Mouse (Mus musculus): Measurements from ENCODE around the gene Rin1. TPM values are rescaled to one million over a fixed set of nuclear protein-coding genes. Genes with fewer than 3 reads are reported as not detected.

Rin1 gene
- total RNA-seq, 2 experiments from 2014 or later: 0.21 TPM; not detected in 1

GRCm38 (mm10) chr19:5087884-5088728 lies 37.8 kb downstream of the Rin1 start, which contains the start of gene Yif1a:
Gene Yif1a (plus strand): TSS chr19:5088538.
- ATAC-seq (replicated peaks; ENCODE audit: poor library complexity, severe bottlenecking): peak; percentile 86

GRCm38 (mm10) chr19:5089324-5089723 lies 39.0 kb downstream of the Rin1 start:
- ATAC-seq (replicated peaks; ENCODE audit: poor library complexity, severe bottlenecking): no peak

DNA sequence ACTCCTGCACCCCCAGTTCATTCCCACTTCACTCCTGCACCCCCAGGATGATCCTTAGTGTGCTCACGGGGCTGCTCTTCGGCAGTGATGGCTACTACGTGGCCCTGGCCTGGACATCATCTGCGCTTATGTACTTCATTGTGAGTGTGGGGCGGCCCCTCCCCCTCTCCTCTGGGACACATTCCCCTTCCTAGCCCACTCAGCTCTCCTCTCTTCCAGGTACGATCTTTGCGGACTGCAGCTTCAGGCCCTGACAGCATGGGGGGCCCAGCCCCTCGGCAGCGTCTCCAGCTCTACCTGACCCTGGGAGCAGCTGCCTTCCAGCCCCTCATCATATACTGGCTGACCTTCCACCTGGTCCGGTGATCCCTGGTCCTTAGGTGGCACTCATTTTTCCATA lies 41.8 kb downstream of the Rin1 start:
- ATAC-seq (replicated peaks; ENCODE audit: poor library complexity, severe bottlenecking): no peak

DNA sequence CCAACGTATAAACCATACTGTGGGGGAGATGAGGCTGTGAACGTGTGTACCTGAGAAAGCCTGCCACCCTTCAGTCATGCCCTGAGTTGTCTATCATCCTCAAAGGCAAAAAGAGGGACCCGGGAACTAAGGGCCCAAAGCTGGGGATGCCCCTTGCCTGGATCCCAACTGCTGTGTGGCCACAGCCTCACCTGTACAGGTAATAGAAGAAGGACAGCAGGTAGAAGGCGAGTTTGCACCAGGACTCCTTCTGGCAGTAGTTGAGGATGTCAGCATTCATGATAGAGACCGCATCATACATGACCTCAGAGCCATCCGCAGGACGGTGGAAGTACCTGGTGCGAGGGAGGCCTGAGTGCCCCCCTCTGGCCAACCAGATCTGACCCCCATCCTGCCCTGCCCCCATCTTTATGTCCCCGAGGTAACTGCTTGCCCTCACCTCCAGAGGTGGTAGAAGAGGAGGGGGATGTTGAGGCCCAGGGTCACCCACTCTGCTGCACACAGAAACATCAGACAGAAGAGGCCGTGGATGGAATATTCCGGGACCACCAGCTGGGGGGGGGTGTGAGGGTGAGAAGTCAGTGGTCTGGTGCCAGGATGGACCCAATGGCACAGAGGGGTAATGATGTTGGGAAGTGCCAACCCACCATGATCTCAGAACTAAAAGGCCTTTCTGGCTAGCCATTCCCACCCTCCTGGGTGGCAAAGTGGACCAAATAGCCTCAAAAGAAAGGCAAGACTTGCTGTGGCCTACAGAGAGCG lies 43.4 kb downstream of the Rin1 start:
- ATAC-seq (replicated peaks; ENCODE audit: poor library complexity, severe bottlenecking): no peak

- ATAC-seq (replicated peaks; ENCODE audit: poor library complexity, severe bottlenecking): peak; percentile 91
These were observed 44.0 kb downstream of the Rin1 start for GRCm38 (mm10) chr19:5094243-5094632.

GRCm38 (mm10) chr19:5094746-5095417 lies 44.6 kb downstream of the Rin1 start:
- ATAC-seq (replicated peaks; ENCODE audit: poor library complexity, severe bottlenecking): no peak

- no peak for ATAC-seq (replicated peaks; ENCODE audit: poor library complexity, severe bottlenecking)
These were observed 45.7 kb downstream of the Rin1 start for GRCm38 (mm10) chr19:5095887-5096474.

DNA sequence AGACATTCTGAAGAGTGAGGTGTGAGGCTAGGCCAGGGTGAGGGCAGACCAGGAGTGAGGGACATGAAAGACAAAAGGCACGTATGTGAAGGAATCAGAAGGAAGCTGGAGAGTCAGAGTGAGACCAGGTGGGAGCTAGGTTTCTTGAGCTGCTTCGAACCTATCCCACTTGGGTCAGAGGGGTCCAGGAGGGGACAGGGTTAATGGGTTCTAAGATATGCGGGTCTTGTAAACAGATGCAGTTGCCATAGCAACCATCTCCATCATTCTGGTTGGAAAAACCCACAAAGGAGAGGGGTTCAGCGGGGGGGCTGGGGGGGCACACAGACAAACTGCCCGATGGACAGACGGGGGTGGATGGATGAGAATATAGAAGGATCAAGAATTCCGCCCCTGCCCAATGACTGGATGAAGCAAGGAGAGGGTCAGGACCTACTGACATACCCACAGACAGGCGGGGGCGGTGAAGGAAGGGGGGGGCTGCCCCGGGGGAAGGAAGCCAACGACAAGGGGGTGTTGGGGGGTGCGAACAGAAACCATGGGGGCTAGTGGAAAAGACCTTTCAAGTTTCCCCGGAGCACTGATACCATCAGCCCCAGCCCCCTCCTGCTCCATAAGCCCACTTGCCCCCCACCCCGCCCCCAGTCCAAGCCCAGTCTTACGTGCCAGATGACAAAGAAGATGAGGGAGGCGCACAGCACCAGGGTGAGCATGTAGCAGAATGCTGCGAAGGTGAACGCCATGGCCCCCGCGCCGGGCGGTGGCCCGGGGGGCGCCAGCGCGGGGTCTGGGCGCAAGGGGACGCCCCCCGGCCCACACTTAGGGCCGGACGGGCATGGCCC lies 47.5 kb downstream of the Rin1 start:
- no peak for ATAC-seq (replicated peaks; ENCODE audit: poor library complexity, severe bottlenecking)

- peak; percentile 45 for ATAC-seq (replicated peaks; ENCODE audit: poor library complexity, severe bottlenecking)
These were observed 48.3 kb downstream of the Rin1 start, which contains the start of gene Cnih2 for GRCm38 (mm10) chr19:5098363-5099143. Gene Cnih2 (minus strand): TSS chr19:5098521.

GRCm38 (mm10) chr19:5106074-5106473 lies 55.8 kb downstream of the Rin1 start:
- ATAC-seq (replicated peaks; ENCODE audit: poor library complexity, severe bottlenecking): no peak

Other genes with a start within 250 kb of the Rin1 start
- 13.8 and 16.3 TPM in 2 replicates for gene Gm21992, start 238.9 kb upstream of the Rin1 start, total RNA-seq (2014; fragmentation: Nextera tagmentation)
- 30.8 and 59.4 TPM in 2 replicates for gene Gm21992, start 238.9 kb upstream of the Rin1 start, total RNA-seq (2017)
- gene Rbm14, start 238.8 kb upstream of the Rin1 start, total RNA-seq (2014; fragmentation: Nextera tagmentation): 51.0 and 59.2 TPM in 2 replicates
- gene Rbm14, start 238.8 kb upstream of the Rin1 start, total RNA-seq (2017): 23.3 and 27.2 TPM in 2 replicates
- 47.1 and 68.5 TPM in 2 replicates for gene Ccs, start 211.1 kb upstream of the Rin1 start, total RNA-seq (2014; fragmentation: Nextera tagmentation)
- gene Ccs, start 211.1 kb upstream of the Rin1 start, total RNA-seq (2017): 18.8 and 22.9 TPM in 2 replicates
- gene Ccdc87, start 211.1 kb upstream of the Rin1 start, total RNA-seq (2014; fragmentation: Nextera tagmentation): not detected in 2 replicates
- gene Ccdc87, start 211.1 kb upstream of the Rin1 start, total RNA-seq (2017): not detected in 2 replicates
- 2.6 and 10.0 TPM in 2 replicates for gene Ctsf, start 195.4 kb upstream of the Rin1 start, total RNA-seq (2014; fragmentation: Nextera tagmentation)
- gene Ctsf, start 195.4 kb upstream of the Rin1 start, total RNA-seq (2017): 1.8 and 3.6 TPM in 2 replicates
- gene Actn3, start 172.6 kb upstream of the Rin1 start, total RNA-seq (2014; fragmentation: Nextera tagmentation): 0.34 TPM in 1 of 2 replicates, not detected in the other
- 1.2 TPM in 1 of 2 replicates, not detected in the other for gene Actn3, start 172.6 kb upstream of the Rin1 start, total RNA-seq (2017)
- 5.9 and 15.5 TPM in 2 replicates for gene Zdhhc24, start 171.8 kb upstream of the Rin1 start, total RNA-seq (2014; fragmentation: Nextera tagmentation)
- gene Zdhhc24, start 171.8 kb upstream of the Rin1 start, total RNA-seq (2017): 3.2 and 9.0 TPM in 2 replicates
- gene Bbs1, start 143.9 kb upstream of the Rin1 start, total RNA-seq (2014; fragmentation: Nextera tagmentation): 3.1 TPM in 1 of 2 replicates, not detected in the other
- 0.82 and 1.9 TPM in 2 replicates for gene Bbs1, start 143.9 kb upstream of the Rin1 start, total RNA-seq (2017)
- 48.5 and 66.6 TPM in 2 replicates for gene Dpp3, start 122.2 kb upstream of the Rin1 start, total RNA-seq (2014; fragmentation: Nextera tagmentation)
- 38.7 and 41.0 TPM in 2 replicates for gene Dpp3, start 122.2 kb upstream of the Rin1 start, total RNA-seq (2017)
- not detected in 2 replicates for gene Peli3, start 107.4 kb upstream of the Rin1 start, total RNA-seq (2014; fragmentation: Nextera tagmentation)
- 0.10 and 3.3 TPM in 2 replicates for gene Peli3, start 107.4 kb upstream of the Rin1 start, total RNA-seq (2017)
- 51.9 and 53.3 TPM in 2 replicates for gene Mrpl11, start 88.3 kb upstream of the Rin1 start, total RNA-seq (2014; fragmentation: Nextera tagmentation)
- 58.8 and 81.4 TPM in 2 replicates for gene Mrpl11, start 88.3 kb upstream of the Rin1 start, total RNA-seq (2017)
- gene Npas4, start 60.2 kb upstream of the Rin1 start, total RNA-seq (2014; fragmentation: Nextera tagmentation): not detected in 2 replicates
- gene Npas4, start 60.2 kb upstream of the Rin1 start, total RNA-seq (2017): not detected in 2 replicates
- 3.1 and 12.2 TPM in 2 replicates for gene Slc29a2, start 26.6 kb upstream of the Rin1 start, total RNA-seq (2014; fragmentation: Nextera tagmentation)
- gene Slc29a2, start 26.6 kb upstream of the Rin1 start, total RNA-seq (2017): 2.5 and 4.2 TPM in 2 replicates
- 4.8 and 6.1 TPM in 2 replicates for gene B4gat1, start 11.7 kb upstream of the Rin1 start, total RNA-seq (2014; fragmentation: Nextera tagmentation)
- gene B4gat1, start 11.7 kb upstream of the Rin1 start, total RNA-seq (2017): 2.6 and 11.6 TPM in 2 replicates
- gene AC124502.3, start 11.6 kb upstream of the Rin1 start, total RNA-seq (2014; fragmentation: Nextera tagmentation): 1.3 and 1.4 TPM in 2 replicates
- gene AC124502.3, start 11.6 kb upstream of the Rin1 start, total RNA-seq (2017): 5.4 TPM in 1 of 2 replicates, not detected in the other
- 32.0 and 35.7 TPM in 2 replicates for gene Brms1, start 9.1 kb upstream of the Rin1 start, total RNA-seq (2014; fragmentation: Nextera tagmentation)
- gene Brms1, start 9.1 kb upstream of the Rin1 start, total RNA-seq (2017): 33.6 and 43.3 TPM in 2 replicates
- gene Cd248, start 17.6 kb downstream of the Rin1 start, total RNA-seq (2014; fragmentation: Nextera tagmentation): not detected in 2 replicates
- gene Cd248, start 17.6 kb downstream of the Rin1 start, total RNA-seq (2017): not detected in 2 replicates
- 5.1 TPM in 1 of 2 replicates, not detected in the other for gene Tmem151a, start 35.0 kb downstream of the Rin1 start, total RNA-seq (2014; fragmentation: Nextera tagmentation)
- 0.62 TPM in 1 of 2 replicates, not detected in the other for gene Tmem151a, start 35.0 kb downstream of the Rin1 start, total RNA-seq (2017)
- gene Yif1a, start 38.1 kb downstream of the Rin1 start, total RNA-seq (2014; fragmentation: Nextera tagmentation): 37.3 and 51.9 TPM in 2 replicates
- 14.6 and 17.2 TPM in 2 replicates for gene Yif1a, start 38.1 kb downstream of the Rin1 start, total RNA-seq (2017)
- not detected in 2 replicates for gene Cnih2, start 48.0 kb downstream of the Rin1 start, total RNA-seq (2014; fragmentation: Nextera tagmentation)
- not detected in 2 replicates for gene Cnih2, start 48.0 kb downstream of the Rin1 start, total RNA-seq (2017)
- 99.2 and 105 TPM in 2 replicates for gene Rab1b, start 56.6 kb downstream of the Rin1 start, total RNA-seq (2014; fragmentation: Nextera tagmentation)
- gene Rab1b, start 56.6 kb downstream of the Rin1 start, total RNA-seq (2017): 100 and 101 TPM in 2 replicates
- gene Klc2, start 68.1 kb downstream of the Rin1 start, total RNA-seq (2014; fragmentation: Nextera tagmentation): 6.1 and 10.9 TPM in 2 replicates
- gene Klc2, start 68.1 kb downstream of the Rin1 start, total RNA-seq (2017): 3.0 and 3.9 TPM in 2 replicates
- 13.5 and 22.1 TPM in 2 replicates for gene Pacs1, start 222.6 kb downstream of the Rin1 start, total RNA-seq (2014; fragmentation: Nextera tagmentation)
- gene Pacs1, start 222.6 kb downstream of the Rin1 start, total RNA-seq (2017): 6.5 and 8.0 TPM in 2 replicates
- gene Sf3b2, start 245.0 kb downstream of the Rin1 start, total RNA-seq (2014; fragmentation: Nextera tagmentation): 177 and 181 TPM in 2 replicates
- 224 and 247 TPM in 2 replicates for gene Sf3b2, start 245.0 kb downstream of the Rin1 start, total RNA-seq (2017)
- gene Gal3st3, start 247.8 kb downstream of the Rin1 start, total RNA-seq (2014; fragmentation: Nextera tagmentation): not detected in 2 replicates
- gene Gal3st3, start 247.8 kb downstream of the Rin1 start, total RNA-seq (2017): not detected in 2 replicates